Mouse (Mus musculus): Measurements from ENCODE around the gene Poldip3.

Gene Poldip3

GRCm38 (mm10) chr15:83088495-83089428 lies 60.4 kb downstream of the Poldip3 start:
- DNase-seq (ENCODE audit: low spot score in 2 of 2), result no peak

- no peak for DNase-seq (ENCODE audit: low spot score in 2 of 2)
Observed at GRCm38 (mm10) chr15:83086636-83087328, 62.4 kb downstream of the Poldip3 start.

- DNase-seq (ENCODE audit: low spot score in 2 of 2), result peak; percentile 15 to 76
Observed at GRCm38 (mm10) chr15:83085901-83086300, 63.3 kb downstream of the Poldip3 start.

- no peak for DNase-seq (ENCODE audit: low spot score in 2 of 2)
Observed at GRCm38 (mm10) chr15:83084022-83084640, 65.1 kb downstream of the Poldip3 start.

GRCm38 (mm10) chr15:83083530-83083929 lies 65.7 kb downstream of the Poldip3 start:
- no peak for DNase-seq (ENCODE audit: low spot score in 2 of 2)
